Mouse (Mus musculus): Measurements from ENCODE around the gene Gm29582.
"Not testable (repeated sequence)": the region's sequence is repeated elsewhere in the genome, so short reads cannot be mapped to it uniquely, and the experiment has no call there.

Gene Gm29582

GRCm38 (mm10) chrY:30738461-30738860 lies at the start of gene Gm29582:
Gene Gm29582 (minus strand): TSS chrY:30738561.
- DNase-seq (ENCODE audit: low spot score in 2 of 2): not testable (repeated sequence)
